Mouse (Mus musculus): ENCODE measurements at regions not wholly inside any gene's neighbourhood (a gene's known extent, or its start where the extent isn't known, plus 50 kb on each side); places are given as distances from the start of the nearest gene placed in this dataset.
A peak's percentile ranks its signal among the peaks of the same experiment; 100 is the strongest.
"Not testable (repeated sequence)": the region's sequence is repeated elsewhere in the genome, so short reads cannot be mapped to it uniquely, and the experiment has no call there.

- DNase-seq (ENCODE audit: low spot score in 2 of 2): no peak
Measured at GRCm38 (mm10) chr16:76527106-76527949, 153.7 kb upstream of the Nrip1 start.

DNA sequence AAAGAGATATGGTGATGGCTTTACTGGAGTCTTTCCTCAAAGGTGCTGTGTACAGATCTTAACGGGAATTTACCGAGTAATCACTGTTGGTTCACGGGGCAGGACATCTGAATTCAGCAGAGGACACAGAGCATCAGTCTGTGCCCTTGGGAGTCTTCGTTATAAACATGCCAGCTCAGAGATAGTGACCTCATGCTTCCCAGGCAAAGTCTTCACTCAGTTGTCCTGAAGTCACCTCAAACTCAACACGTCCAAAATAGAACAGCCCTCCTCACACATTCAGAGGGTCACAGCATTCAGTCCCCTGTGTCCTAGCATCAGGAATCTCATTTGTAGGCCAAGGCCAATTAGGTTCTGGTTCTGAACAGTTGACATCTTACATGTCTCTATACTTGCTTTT lies 151.9 kb upstream of the Nrip1 start:
- no peak for DNase-seq (ENCODE audit: low spot score in 2 of 2)

DNA sequence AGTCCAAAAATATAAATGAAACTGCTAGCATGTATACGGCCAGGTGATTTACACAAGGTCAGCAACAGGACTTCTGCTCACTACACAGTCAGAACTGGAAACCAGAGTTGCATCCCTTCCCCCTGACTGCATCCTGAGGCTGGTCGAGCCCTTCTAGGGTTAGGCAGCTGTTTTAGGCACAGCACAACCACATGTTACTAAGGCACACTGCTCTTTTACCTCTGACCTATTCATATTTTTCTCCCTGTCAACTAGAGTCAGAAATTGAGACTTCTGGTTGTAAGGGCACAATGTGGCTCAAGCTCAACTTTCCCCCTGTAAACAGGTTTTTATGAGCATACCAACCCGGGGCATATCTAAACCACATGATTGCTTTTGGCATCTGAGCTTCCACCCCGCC lies 151.3 kb upstream of the Nrip1 start:
- no peak for DNase-seq (ENCODE audit: low spot score in 2 of 2)

GRCm38 (mm10) chr16:76521142-76521541 lies 147.5 kb upstream of the Nrip1 start:
- no peak for DNase-seq (ENCODE audit: low spot score in 2 of 2)

DNA sequence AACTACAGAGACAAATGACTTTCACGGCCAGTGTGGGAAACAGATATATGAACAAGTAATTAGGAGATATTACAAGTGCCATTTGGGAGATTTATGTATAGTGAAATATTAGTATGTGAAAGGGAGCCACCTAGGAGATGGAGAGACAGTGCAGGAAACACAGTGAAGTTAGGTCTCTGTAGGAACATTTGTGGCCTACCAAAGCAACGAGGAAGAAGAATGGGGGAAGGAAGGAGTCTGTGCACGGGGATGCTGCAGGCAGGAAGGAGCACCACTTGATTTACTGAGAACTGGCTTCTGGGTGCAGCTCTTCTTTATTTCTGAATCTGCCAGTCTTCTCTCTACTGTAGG lies 147.0 kb upstream of the Nrip1 start:
- DNase-seq (ENCODE audit: low spot score in 2 of 2): no peak

GRCm38 (mm10) chr16:76519911-76520642 lies 146.4 kb upstream of the Nrip1 start:
- no peak for DNase-seq (ENCODE audit: low spot score in 2 of 2)

GRCm38 (mm10) chr16:76510861-76511260 lies 137.2 kb upstream of the Nrip1 start:
- DNase-seq (ENCODE audit: low spot score in 2 of 2): no peak

DNA sequence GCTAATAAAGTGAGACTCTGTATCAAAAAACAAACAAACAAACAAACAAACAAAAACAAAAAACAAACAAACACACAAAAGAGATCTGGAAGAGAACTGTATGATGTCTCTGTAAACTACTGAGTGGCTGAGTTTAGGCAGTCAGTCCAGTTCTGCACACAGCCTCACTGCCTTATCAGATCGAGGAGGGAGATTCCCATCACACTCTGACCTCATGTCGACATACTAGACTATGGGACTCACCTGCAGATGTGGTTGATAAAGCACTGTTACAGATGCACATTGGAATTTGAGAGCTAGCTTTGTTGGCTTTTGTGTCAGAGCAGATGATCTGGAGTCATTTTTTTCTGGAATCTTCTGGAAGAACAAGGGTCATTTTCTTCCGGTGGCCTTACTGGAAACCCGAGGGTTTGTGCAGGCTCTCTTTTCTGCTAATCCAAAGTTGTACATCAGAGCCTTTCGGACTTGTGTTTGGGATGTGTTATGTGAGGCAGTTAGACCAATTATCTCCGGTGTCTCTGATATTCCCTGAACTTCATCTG lies 135.6 kb upstream of the Nrip1 start:
- no peak for DNase-seq (ENCODE audit: low spot score in 2 of 2)

DNA sequence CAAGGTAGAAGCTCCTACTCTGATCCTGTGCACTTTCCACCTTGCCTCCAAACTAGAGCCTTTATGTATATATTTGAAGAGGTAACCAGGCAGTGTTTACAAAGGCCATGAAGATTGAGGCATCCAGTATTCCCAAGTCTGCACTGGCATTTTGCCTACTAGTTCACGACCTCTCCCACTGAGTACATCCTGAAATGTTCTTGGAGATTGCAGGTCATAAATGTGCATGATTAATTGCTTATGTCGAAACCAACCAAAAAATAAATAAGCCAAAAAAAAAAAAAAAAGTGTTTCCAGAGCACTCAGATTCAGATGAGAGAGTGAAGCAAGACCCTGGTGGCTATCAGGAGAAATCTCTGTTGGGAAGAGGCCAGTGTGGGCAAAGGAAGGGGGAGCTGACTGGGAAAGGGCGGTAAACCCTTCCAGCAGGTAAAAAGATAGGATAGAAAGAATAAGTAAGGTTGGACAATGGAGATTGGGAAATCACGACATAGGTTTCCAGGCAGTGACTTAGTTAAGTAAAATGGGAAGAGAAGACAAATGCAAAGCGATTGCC lies 133.6 kb upstream of the Nrip1 start:
- DNase-seq (ENCODE audit: low spot score in 2 of 2): peak in 1 of 2 experiments; percentile 29

GRCm38 (mm10) chr16:76506240-76506639 lies 132.6 kb upstream of the Nrip1 start:
- DNase-seq (ENCODE audit: low spot score in 2 of 2): no peak

DNA sequence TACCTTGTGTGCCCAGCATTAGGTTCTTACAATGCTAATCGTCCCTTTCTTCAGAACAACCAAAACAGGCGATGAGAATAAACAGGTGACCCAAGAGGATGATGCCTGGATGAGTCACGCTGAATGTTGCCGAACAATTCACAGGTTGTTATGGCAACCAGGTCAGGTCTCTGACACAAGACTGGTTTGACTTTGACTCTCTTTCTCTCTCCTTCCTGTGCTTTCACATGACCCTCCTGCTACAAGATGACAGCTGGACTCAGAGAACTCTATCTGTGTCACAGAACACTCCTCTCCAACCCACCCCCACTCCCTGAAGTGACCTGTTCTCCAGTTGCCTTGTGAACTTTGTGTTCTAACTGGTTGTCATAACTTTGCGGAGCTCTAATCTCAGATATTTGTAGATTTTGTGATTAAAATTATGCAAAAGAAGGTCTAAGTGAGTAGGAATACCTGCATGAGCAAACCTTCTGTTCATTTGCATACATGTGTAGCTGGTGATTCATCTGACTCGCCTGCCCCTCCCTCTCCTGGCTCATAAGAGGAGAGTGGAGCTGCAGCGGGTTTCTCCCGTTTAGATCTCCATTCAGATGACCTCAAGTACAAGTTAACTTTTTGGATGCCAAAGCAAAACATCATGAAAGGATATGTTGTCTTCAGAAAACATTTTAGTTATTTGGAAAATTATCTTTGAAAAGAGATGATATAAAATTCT lies 126.2 kb upstream of the Nrip1 start:
- DNase-seq (ENCODE audit: low spot score in 2 of 2): no peak

- DNase-seq (ENCODE audit: low spot score in 2 of 2): no peak
Measured at GRCm38 (mm10) chr16:76498233-76498632, 124.6 kb upstream of the Nrip1 start.

DNA sequence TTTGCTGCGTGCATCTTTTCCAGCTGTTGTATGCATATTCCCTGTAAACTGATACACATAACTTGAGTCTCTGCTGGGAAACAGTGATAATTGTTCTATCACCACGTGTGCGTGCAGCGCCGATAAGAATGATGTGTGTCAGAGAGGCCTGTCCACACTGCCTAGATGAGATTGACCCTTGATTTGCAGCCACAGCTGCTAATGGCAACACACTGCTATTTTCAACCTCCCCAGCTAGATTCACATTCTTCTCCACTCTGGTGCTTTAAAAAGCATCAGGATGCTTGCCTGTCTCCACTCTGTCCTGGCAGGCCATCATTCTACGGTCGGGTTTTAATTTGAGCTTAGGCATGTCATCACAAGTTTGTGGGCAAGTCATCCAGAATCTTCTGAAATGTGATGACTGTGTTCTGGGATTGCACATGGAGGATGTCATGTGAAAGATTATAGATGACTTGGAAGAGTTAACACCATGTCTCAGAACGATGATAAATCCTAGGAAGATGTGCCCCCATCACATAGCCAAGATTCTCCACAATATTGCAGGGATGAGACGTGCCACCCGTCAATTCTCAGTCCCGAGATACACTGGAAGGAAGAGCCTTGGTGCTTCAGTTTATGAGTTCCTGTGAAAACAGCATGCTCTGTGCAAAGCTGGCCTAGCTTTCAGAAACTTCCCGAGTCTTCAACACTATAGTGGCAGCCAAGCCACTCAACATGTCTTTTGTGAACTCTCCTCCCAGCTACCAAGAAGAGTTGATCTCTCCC lies 123.6 kb upstream of the Nrip1 start:
- DNase-seq (ENCODE audit: low spot score in 2 of 2): no peak

DNA sequence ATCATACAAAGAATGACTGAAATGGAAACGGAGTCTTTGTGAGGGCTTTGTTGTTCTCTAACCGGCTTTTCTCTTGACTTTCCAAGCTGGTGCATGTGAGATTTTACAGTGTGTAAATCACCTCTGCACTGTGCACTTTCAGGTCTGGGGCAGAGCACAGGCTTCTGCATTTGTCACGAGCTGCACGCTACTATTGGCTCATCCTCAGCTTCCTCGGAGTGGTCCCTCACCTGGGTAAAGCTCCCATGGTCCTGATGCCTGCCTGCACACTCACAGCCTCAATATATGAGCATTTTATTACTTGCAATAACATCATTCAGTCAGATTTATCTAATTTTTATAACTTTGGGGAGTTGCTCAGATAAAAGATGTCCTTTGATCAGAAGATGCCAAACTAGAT lies 109.8 kb upstream of the Nrip1 start:
- DNase-seq (ENCODE audit: low spot score in 2 of 2): no peak

DNA sequence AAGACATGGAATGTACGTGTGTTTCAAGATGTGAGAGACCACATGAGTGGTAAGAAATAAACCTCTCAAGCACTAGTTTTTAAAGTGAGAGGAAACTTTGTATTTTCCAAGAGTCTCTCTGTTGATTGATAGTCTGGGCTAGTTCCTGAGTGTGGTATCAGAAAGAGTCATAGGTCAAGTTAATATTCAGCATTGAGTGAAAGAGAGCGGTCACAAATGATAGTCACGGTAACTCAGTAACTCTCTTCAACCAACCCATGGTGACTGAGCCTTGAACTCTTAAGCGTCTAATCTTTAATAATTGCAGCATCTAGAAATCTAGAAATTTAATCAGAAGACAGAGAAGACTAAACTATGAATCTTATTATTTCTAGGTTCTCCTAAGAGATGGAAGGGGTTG lies 108.3 kb upstream of the Nrip1 start:
- DNase-seq (ENCODE audit: low spot score in 2 of 2): no peak

DNA sequence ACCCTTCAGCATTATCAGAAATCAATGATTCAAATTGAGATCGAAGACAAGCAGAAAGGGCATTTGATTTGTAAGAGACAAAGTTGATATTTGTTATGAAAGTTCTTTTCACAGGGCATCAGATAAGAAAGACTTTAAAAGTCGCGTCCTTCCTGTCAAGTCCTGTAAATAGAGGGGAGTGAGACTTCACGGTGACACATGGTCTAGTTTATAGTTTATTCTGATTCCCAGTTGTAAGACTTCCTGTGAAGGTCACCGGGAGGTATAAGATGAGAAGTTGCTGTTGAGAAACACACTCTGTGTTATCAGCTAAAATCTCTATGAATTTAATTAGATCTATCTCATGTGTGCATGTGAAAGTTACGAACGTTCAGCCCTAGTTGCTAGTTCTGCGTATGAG lies 103.8 kb upstream of the Nrip1 start:
- no peak for DNase-seq (ENCODE audit: low spot score in 2 of 2)

DNA sequence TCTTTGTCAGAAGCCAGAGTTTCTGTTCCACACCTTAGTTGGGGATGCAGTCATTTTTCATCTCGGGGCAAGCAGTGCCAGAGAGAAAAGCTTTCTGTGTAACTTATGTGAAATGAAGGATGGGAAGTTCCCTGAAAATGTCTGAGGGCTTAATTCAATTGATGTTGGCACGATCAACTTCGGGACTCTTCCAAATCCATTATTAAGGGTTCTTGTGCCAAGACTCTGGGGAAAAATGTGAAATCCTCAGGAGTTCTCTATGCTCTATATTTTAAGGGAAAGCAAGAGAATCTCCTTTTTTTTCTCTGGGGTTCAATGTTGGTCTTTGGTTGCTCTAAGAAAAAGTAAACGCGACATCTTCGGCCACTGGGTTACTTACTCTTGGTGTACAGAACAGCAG lies 100.9 kb upstream of the Nrip1 start:
- DNase-seq (ENCODE audit: low spot score in 2 of 2): no peak

- DNase-seq (ENCODE audit: low spot score in 2 of 2): no peak
Measured at GRCm38 (mm10) chr16:76472386-76472785, 98.8 kb upstream of the Nrip1 start.

GRCm38 (mm10) chr16:76471081-76471480 lies 97.5 kb upstream of the Nrip1 start:
- DNase-seq (ENCODE audit: low spot score in 2 of 2): no peak

DNA sequence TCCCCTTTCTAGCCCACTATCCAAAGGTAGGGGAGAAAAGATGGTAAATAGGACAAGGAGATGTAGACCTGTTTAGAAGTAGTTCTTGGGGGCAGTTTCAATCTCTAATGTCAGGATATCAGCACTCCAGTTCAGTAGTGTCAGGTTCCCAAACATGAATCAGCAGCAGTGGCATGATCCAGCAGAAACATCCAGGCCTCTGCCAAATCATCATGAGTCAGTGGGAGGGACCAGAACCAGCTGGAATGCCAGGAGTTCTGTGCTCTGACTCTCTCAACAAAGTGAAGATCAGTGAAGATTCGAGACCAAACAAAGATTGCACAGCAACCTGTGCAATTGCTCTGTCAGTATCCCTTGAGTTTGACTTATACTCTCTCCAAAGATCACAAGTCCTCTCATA lies 85.9 kb upstream of the Nrip1 start:
- DNase-seq (ENCODE audit: low spot score in 2 of 2): no peak

- not testable (repeated sequence) for DNase-seq (ENCODE audit: low spot score in 2 of 2)
Measured at GRCm38 (mm10) chr16:76456300-76456599, 82.6 kb upstream of the Nrip1 start.

Data from adrenal gland, adult 18-20 months (tissue).